Mouse (Mus musculus): ENCODE measurements at regions not wholly inside any gene's neighbourhood (a gene's known extent, or its start where the extent isn't known, plus 50 kb on each side); places are given as distances from the start of the nearest gene placed in this dataset.
"Not testable (repeated sequence)": the region's sequence is repeated elsewhere in the genome, so short reads cannot be mapped to it uniquely, and the experiment has no call there.

GRCm38 (mm10) chr1:164744955-164745608 lies 51.4 kb upstream of the Dpt start:
- Histone ChIP-seq H3K4me3 (replicated peaks; ENCODE audit: low read length) (no peak overlapping the region), H3K9me3 (ENCODE audit: low read length) (no peaks in the 10 kb centered on the region), H3K4me1 (replicated peaks; ENCODE audit: low read depth, low read length) (no peaks in the 10 kb centered on the region), H3K27me3 (ENCODE audit: insufficient read depth, low read length) (no peaks in the 10 kb centered on the region), H3K36me3 (ENCODE audit: insufficient read depth, low read length) (no peaks in the 10 kb centered on the region)
- TF ChIP-seq POU5F1 (IDR thresholded peaks at IDR 0.05; ENCODE audit: borderline replicate concordance, low read length), result no peak
- TF ChIP-seq CTCF (conservative IDR thresholded peaks at IDR 0.05; ENCODE audit: low read length), result peak; percentile 73
- TF ChIP-seq NANOG (IDR thresholded peaks at IDR 0.05; ENCODE audit: borderline replicate concordance, low read length), result no peak

GRCm38 (mm10) chr1:164744499-164744898 lies 51.9 kb upstream of the Dpt start:
- no peak for TF ChIP-seq NANOG (IDR thresholded peaks at IDR 0.05; ENCODE audit: borderline replicate concordance, low read length)
- TF ChIP-seq POU5F1 (IDR thresholded peaks at IDR 0.05; ENCODE audit: borderline replicate concordance, low read length), result no peak
- no peak for TF ChIP-seq CTCF (conservative IDR thresholded peaks at IDR 0.05; ENCODE audit: low read length)
- Histone ChIP-seq H3K36me3 (ENCODE audit: insufficient read depth, low read length) (no peaks in the 10 kb centered on the region), H3K9me3 (ENCODE audit: low read length) (no peaks in the 10 kb centered on the region), H3K4me1 (replicated peaks; ENCODE audit: low read depth, low read length) (no peaks in the 10 kb centered on the region), H3K4me3 (replicated peaks; ENCODE audit: low read length) (no peak overlapping the region), H3K27me3 (ENCODE audit: insufficient read depth, low read length) (no peaks in the 10 kb centered on the region)

DNA sequence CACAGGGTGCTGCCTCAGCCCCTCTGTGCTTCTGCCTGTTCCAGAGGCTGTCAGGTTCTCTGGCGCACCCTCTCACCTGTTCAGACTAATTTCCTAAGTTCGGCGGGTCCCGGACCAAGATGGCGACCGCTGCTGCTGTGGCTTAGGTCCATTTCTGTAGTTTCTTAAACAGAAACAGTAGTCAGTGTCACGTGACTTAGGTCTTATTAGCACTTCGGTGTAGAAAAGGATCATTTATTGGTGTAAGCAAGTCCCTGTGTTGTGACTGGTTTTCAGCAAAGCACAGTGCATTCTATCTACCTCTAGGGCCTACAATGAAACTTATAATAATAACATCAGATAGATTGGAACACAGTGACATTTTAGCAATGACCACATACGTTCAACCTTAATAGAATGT lies 53.5 kb upstream of the Dpt start:
- H3K9me3 ChIP-seq (ENCODE audit: low read length); H3K27me3 ChIP-seq (ENCODE audit: insufficient read depth, low read length); H3K36me3 ChIP-seq (ENCODE audit: insufficient read depth, low read length); H3K4me3 ChIP-seq (replicated peaks; ENCODE audit: low read length); H3K4me1 ChIP-seq (replicated peaks; ENCODE audit: low read depth, low read length): not testable (repeated sequence)

- Histone ChIP-seq H3K27me3 (ENCODE audit: insufficient read depth, low read length) (no peaks in the 10 kb centered on the region), H3K9me3 (ENCODE audit: low read length) (no peaks in the 10 kb centered on the region), H3K4me1 (replicated peaks; ENCODE audit: low read depth, low read length) (no peaks in the 10 kb centered on the region), H3K4me3 (replicated peaks; ENCODE audit: low read length) (no peak overlapping the region), H3K36me3 (ENCODE audit: insufficient read depth, low read length) (no peaks in the 10 kb centered on the region)
- TF ChIP-seq CTCF (conservative IDR thresholded peaks at IDR 0.05; ENCODE audit: low read length) (no peak), POU5F1 (IDR thresholded peaks at IDR 0.05; ENCODE audit: borderline replicate concordance, low read length) (no peak)
These were observed 60.8 kb upstream of the Dpt start for GRCm38 (mm10) chr1:164735646-164736045.

DNA sequence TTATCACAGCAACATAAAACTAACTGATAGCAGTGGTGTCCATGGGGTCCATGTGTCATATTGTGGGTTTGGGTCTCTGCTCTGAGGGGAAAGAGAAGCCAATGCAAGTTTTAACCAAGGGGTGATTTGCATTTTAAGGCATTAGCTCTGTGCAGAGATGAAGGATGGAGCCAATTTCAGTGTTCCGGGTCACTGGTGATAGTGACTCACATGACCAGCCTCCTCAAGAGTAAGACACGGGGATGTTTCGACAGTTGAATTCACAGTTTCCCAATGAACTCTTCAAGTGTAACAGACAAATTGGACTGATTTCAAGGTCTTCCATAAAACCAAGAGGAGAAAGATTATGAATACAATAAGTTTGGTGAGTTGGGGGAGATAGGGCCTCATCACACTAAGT lies 62.7 kb upstream of the Dpt start:
- TF ChIP-seq POU5F1 (IDR thresholded peaks at IDR 0.05; ENCODE audit: borderline replicate concordance, low read length) (no peak), CTCF (conservative IDR thresholded peaks at IDR 0.05; ENCODE audit: low read length) (no peak)
- no peaks in the 10 kb centered on the region for H3K4me1 ChIP-seq (replicated peaks; ENCODE audit: low read depth, low read length)
- H3K4me3 ChIP-seq (replicated peaks; ENCODE audit: low read length), result no peak overlapping the region

DNA sequence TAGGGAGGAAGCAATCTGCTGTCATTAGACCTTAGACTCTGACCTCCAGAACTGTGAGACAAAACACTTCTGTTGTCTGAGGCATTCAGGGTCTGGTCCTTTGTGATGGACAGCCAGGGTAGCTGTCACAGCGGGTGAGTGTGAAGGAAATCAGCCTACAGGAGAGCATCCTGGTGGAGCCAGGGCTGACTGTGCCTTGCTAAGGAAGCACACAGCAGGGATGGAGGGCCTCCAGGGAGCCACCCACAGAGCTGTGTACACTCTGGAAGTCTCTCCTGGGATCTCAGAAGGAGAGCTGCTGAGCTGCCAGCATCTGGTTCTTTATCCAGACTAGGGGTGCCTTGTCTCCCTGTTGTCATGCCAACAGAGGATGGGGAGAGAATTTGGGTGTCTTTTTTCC lies 74.4 kb upstream of the Dpt start:
- H3K27me3 ChIP-seq (ENCODE audit: insufficient read depth, low read length), result 0 out of 2 replicates have a peak, but pooled peaks cover 4% of the 10 kb centered on the region
- H3K9me3 ChIP-seq (ENCODE audit: low read length), result no peaks in the 10 kb centered on the region
- H3K4me3 ChIP-seq (replicated peaks; ENCODE audit: low read length), result no peak overlapping the region
- TF ChIP-seq POU5F1 (IDR thresholded peaks at IDR 0.05; ENCODE audit: borderline replicate concordance, low read length), result no peak
- TF ChIP-seq NANOG (IDR thresholded peaks at IDR 0.05; ENCODE audit: borderline replicate concordance, low read length), result peak; percentile 74; the same call in 1 of the 2 replicates
- H3K4me1 ChIP-seq (replicated peaks; ENCODE audit: low read depth, low read length), result peaks cover 10% of the 10 kb centered on the region
- no peaks in the 10 kb centered on the region for H3K36me3 ChIP-seq (ENCODE audit: insufficient read depth, low read length)

More for the DNA sequence above, 62.7 kb upstream of the Dpt start:
- Histone ChIP-seq H3K9me3 (ENCODE audit: low read length) (no peaks in the 10 kb centered on the region), H3K36me3 (ENCODE audit: insufficient read depth, low read length) (no peaks in the 10 kb centered on the region), H3K27me3 (ENCODE audit: insufficient read depth, low read length) (no peaks in the 10 kb centered on the region)

DNA sequence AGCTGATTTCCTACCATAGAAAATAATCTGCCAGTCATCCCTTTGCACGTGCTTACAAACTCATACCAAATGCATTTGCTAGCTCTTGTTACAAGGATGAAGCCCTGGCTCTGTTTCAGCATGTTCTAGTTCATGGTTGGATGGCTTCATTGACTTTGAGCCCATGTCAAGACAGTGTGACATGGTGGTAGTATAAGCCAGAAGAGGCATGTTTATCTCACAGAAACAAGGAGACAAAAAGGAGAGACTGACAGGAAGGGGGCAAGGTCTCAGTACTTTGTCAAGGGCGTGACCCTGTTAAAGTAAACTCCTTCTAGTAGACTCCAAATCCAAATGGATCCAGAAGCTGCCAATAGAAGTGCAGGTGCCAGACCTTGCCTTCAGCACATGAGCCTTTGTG lies 81.5 kb upstream of the Dpt start:
- no peaks in the 10 kb centered on the region for H3K4me1 ChIP-seq (replicated peaks; ENCODE audit: low read depth, low read length)
- TF ChIP-seq CTCF (conservative IDR thresholded peaks at IDR 0.05; ENCODE audit: low read length), result no peak
- no peak for TF ChIP-seq NANOG (IDR thresholded peaks at IDR 0.05; ENCODE audit: borderline replicate concordance, low read length)
- no peak for TF ChIP-seq POU5F1 (IDR thresholded peaks at IDR 0.05; ENCODE audit: borderline replicate concordance, low read length)
- H3K27me3 ChIP-seq (ENCODE audit: insufficient read depth, low read length), result no peaks in the 10 kb centered on the region
- H3K4me3 ChIP-seq (replicated peaks; ENCODE audit: low read length), result no peak overlapping the region
- no peaks in the 10 kb centered on the region for H3K36me3 ChIP-seq (ENCODE audit: insufficient read depth, low read length)
- no peaks in the 10 kb centered on the region for H3K9me3 ChIP-seq (ENCODE audit: low read length)

- Histone ChIP-seq H3K36me3 (ENCODE audit: insufficient read depth, low read length) (no peaks in the 10 kb centered on the region), H3K4me3 (replicated peaks; ENCODE audit: low read length) (no peak overlapping the region), H3K4me1 (replicated peaks; ENCODE audit: low read depth, low read length) (no peaks in the 10 kb centered on the region), H3K27me3 (ENCODE audit: insufficient read depth, low read length) (no peaks in the 10 kb centered on the region), H3K9me3 (ENCODE audit: low read length) (no peaks in the 10 kb centered on the region)
- TF ChIP-seq CTCF (conservative IDR thresholded peaks at IDR 0.05; ENCODE audit: low read length), result no peak
- no peak for TF ChIP-seq NANOG (IDR thresholded peaks at IDR 0.05; ENCODE audit: borderline replicate concordance, low read length)
- no peak for TF ChIP-seq POU5F1 (IDR thresholded peaks at IDR 0.05; ENCODE audit: borderline replicate concordance, low read length)
These were observed 82.5 kb upstream of the Dpt start for GRCm38 (mm10) chr1:164713798-164714551.

DNA sequence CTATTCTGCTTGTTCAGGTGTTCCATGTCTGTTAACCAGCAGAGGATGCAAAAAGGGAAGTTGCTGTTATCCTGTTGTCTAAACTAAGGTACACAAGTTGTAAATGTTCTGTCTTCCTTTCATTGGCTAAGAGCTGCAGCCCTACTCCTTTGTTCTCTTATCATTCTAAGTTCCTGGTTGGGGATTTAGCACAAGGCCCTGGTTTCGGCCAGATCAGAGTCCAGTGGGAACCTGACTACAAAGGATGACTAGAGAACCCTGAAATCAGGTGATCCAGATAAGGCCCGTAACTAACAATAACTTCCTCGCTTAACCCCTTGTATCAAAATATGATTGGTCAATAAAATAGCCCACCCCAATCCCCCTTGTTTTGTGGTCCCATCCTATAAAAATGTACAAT lies 83.9 kb upstream of the Dpt start:
- Histone ChIP-seq H3K4me1 (replicated peaks; ENCODE audit: low read depth, low read length) (no peaks in the 10 kb centered on the region), H3K9me3 (ENCODE audit: low read length) (no peaks in the 10 kb centered on the region), H3K27me3 (ENCODE audit: insufficient read depth, low read length) (no peaks in the 10 kb centered on the region), H3K36me3 (ENCODE audit: insufficient read depth, low read length) (no peaks in the 10 kb centered on the region), H3K4me3 (replicated peaks; ENCODE audit: low read length) (no peak overlapping the region)
- TF ChIP-seq POU5F1 (IDR thresholded peaks at IDR 0.05; ENCODE audit: borderline replicate concordance, low read length), result no peak
- no peak for TF ChIP-seq NANOG (IDR thresholded peaks at IDR 0.05; ENCODE audit: borderline replicate concordance, low read length)
- TF ChIP-seq CTCF (conservative IDR thresholded peaks at IDR 0.05; ENCODE audit: low read length), result no peak
